Mouse (Mus musculus) forebrain, embryonic 13.5 days (tissue): ENCODE data around the gene Cfap221. TPM values are rescaled to one million over a fixed set of nuclear protein-coding genes. Genes with fewer than 3 reads are reported as not detected.

Source experiments
- ATAC-seq: fragments of 200-750 bp; cut with Nextera tagmentation; 2 replicates; pipeline ENCODE4 v1.8.0; 2017
- H3K27ac ChIP-seq: fragments of 300-500 bp; sonication (generic); 2 replicates; pipeline ENCODE4 v1.5.1; 2015; ENCODE audit warnings: inconsistent platforms, mild to moderate bottlenecking, moderate library complexity
- H3K27me3 ChIP-seq: fragments of 300-500 bp; sonication (generic); 2 replicates; pipeline ENCODE4 v1.6.1; 2015; ENCODE audit warnings: mild to moderate bottlenecking, inconsistent platforms
- H3K36me3 ChIP-seq: fragments of 300-500 bp; sonication (generic); 2 replicates; pipeline ENCODE4 v1.6.1; 2015; ENCODE audit warnings: mild to moderate bottlenecking, inconsistent platforms; ENCODE audit not compliant: poor library complexity, severe bottlenecking
- H3K4me1 ChIP-seq: fragments of 300-500 bp; sonication (generic); 2 replicates; pipeline ENCODE4 v1.6.1; 2015; ENCODE audit warnings: inconsistent platforms
- H3K4me2 ChIP-seq: fragments of 300-500 bp; sonication (generic); 2 replicates; pipeline ENCODE4 v1.6.1; 2015; ENCODE audit warnings: inconsistent platforms, mild to moderate bottlenecking, moderate library complexity
- H3K4me3 ChIP-seq: fragments of 300-500 bp; sonication (generic); 2 replicates; pipeline ENCODE4 v1.5.1; 2015; ENCODE audit warnings: mild to moderate bottlenecking, inconsistent platforms
- H3K9ac ChIP-seq: fragments of 300-500 bp; sonication (generic); 2 replicates; pipeline ENCODE4 v1.6.1; 2015; ENCODE audit warnings: mild to moderate bottlenecking, inconsistent platforms
- H3K9me3 ChIP-seq: fragments of 300-500 bp; sonication (generic); replicated peaks from 2 replicates; pipeline ENCODE4 v1.6.1; 2016; ENCODE audit warnings: inconsistent platforms
- WGBS: fragments of 180-500 bp; shearing (Covaris S2); methylation state at CpG from one replicate; pipeline ENCODE4 v1.1.7; 2015; 5-methylcytosine and 5-hydroxymethylcytosine counted together
- polyA plus RNA-seq: library from polyadenylated mRNA; unstranded; fragments of >200 nt; fragmentation: Nextera tagmentation; extraction: Ambion mirVana; gene quantifications from 2 replicates; pipeline ENCODE4 v1.2.1, GENCODE M21; 2015

Cfap221 gene
- polyA plus RNA-seq, 1 experiment from 2014 or later, result not detected

GRCm38 (mm10) chr1:119929715-119930114 is 67.3 kb downstream of the Cfap221 start:
- Histone ChIP-seq H3K9ac (no peak overlapping the region), H3K4me3 (no peak overlapping the region), H3K27ac (no peak overlapping the region), H3K36me3 (no peaks in the 10 kb centered on the region), H3K9me3 (no peaks in the 10 kb centered on the region), H3K4me2 (no peak overlapping the region), H3K27me3 (no peaks in the 10 kb centered on the region), H3K4me1 (no peaks in the 10 kb centered on the region)
- ATAC-seq, result no peak
- WGBS, result 65% methylated on average over 1 of the region's 1 CpGs

- no peak overlapping the region for H3K4me3 ChIP-seq
- no peaks in the 10 kb centered on the region for H3K9me3 ChIP-seq
- no peaks in the 10 kb centered on the region for H3K27me3 ChIP-seq
- no peak overlapping the region for H3K4me2 ChIP-seq
- no peak overlapping the region for H3K9ac ChIP-seq
- no peak for ATAC-seq
- H3K27ac ChIP-seq, result no peak overlapping the region
- WGBS, result 54% methylated on average over 4 of the region's 4 CpGs
- no peaks in the 10 kb centered on the region for H3K4me1 ChIP-seq
- no peaks in the 10 kb centered on the region for H3K36me3 ChIP-seq
These were observed 77.7 kb downstream of the Cfap221 start for GRCm38 (mm10) chr1:119919299-119919698.

- Histone ChIP-seq H3K9me3 (no peaks in the 10 kb centered on the region), H3K4me2 (no peak overlapping the region), H3K27me3 (no peaks in the 10 kb centered on the region), H3K4me3 (no peak overlapping the region), H3K27ac (no peak overlapping the region), H3K9ac (no peak overlapping the region), H3K4me1 (peaks cover 7% of the 10 kb centered on the region), H3K36me3 (no peaks in the 10 kb centered on the region)
- ATAC-seq, result no peak
- 93% methylated on average over 5 of the region's 5 CpGs for WGBS
These were observed 80.1 kb downstream of the Cfap221 start for GRCm38 (mm10) chr1:119916823-119917371.

- H3K4me2 ChIP-seq, result peak within 1 kb of the TSS; percentile 60
- H3K9ac ChIP-seq, result peak within 1 kb of the TSS; percentile 70
- no peaks in the 10 kb centered on the region for H3K9me3 ChIP-seq
- peaks cover 26% of the 10 kb centered on the region for H3K36me3 ChIP-seq
- 11% methylated on average over 42 of the region's 42 CpGs for WGBS
- H3K27ac ChIP-seq, result no peak within 1 kb of the TSS
- ATAC-seq, result peak; percentile 96
- H3K4me3 ChIP-seq, result peak within 1 kb of the TSS; percentile 54
- no peaks in the 10 kb centered on the region for H3K27me3 ChIP-seq
- H3K4me1 ChIP-seq, result peaks cover 13% of the 10 kb centered on the region
These were observed 83.8 kb downstream of the Cfap221 start, which contains the start of gene Tmem177 for GRCm38 (mm10) chr1:119912953-119913814. Gene Tmem177 (minus strand): TSS chr1:119913208.

GRCm38 (mm10) chr1:119907206-119907748 is 89.8 kb downstream of the Cfap221 start:
- peaks cover 26% of the 10 kb centered on the region for H3K36me3 ChIP-seq
- H3K27me3 ChIP-seq, result no peaks in the 10 kb centered on the region
- WGBS, result 61% methylated on average over 2 of the region's 2 CpGs
- H3K4me3 ChIP-seq, result no peak overlapping the region
- no peaks in the 10 kb centered on the region for H3K9me3 ChIP-seq
- H3K4me1 ChIP-seq, result peaks cover 23% of the 10 kb centered on the region
- peak overlapping the region; percentile 45; the same call in 1 of the 2 replicates for H3K27ac ChIP-seq
- H3K9ac ChIP-seq, result no peak overlapping the region
- ATAC-seq, result no peak
- no peak overlapping the region for H3K4me2 ChIP-seq

GRCm38 (mm10) chr1:119903231-119903620 is 93.8 kb downstream of the Cfap221 start:
- ATAC-seq, result no peak
- no peak overlapping the region for H3K4me2 ChIP-seq
- no peak overlapping the region for H3K9ac ChIP-seq
- H3K27me3 ChIP-seq, result no peaks in the 10 kb centered on the region
- H3K4me1 ChIP-seq, result peaks cover 48% of the 10 kb centered on the region
- H3K9me3 ChIP-seq, result no peaks in the 10 kb centered on the region
- H3K36me3 ChIP-seq, result no peaks in the 10 kb centered on the region
- no peak overlapping the region for H3K4me3 ChIP-seq
- WGBS, result 77% methylated on average over 6 of the region's 6 CpGs
- peak overlapping the region; percentile 84 for H3K27ac ChIP-seq

- no peak overlapping the region for H3K9ac ChIP-seq
- H3K27ac ChIP-seq, result peak overlapping the region; percentile 84
- H3K36me3 ChIP-seq, result no peaks in the 10 kb centered on the region
- ATAC-seq, result peak; percentile 81
- peaks cover 48% of the 10 kb centered on the region for H3K4me1 ChIP-seq
- no peak overlapping the region for H3K4me2 ChIP-seq
- H3K4me3 ChIP-seq, result no peak overlapping the region
- no peaks in the 10 kb centered on the region for H3K27me3 ChIP-seq
- WGBS, result 45% methylated on average over 8 of the region's 8 CpGs
- H3K9me3 ChIP-seq, result no peaks in the 10 kb centered on the region
These were observed 94.3 kb downstream of the Cfap221 start for GRCm38 (mm10) chr1:119902551-119903230.

- WGBS, result 68% methylated on average over 11 of the region's 11 CpGs
- Histone ChIP-seq H3K9me3 (no peaks in the 10 kb centered on the region), H3K4me1 (peaks cover 59% of the 10 kb centered on the region), H3K4me3 (no peak overlapping the region), H3K9ac (no peak overlapping the region), H3K36me3 (no peaks in the 10 kb centered on the region), H3K27me3 (no peaks in the 10 kb centered on the region), H3K27ac (peak overlapping the region; percentile 84), H3K4me2 (no peak overlapping the region)
- peak; percentile 92 for ATAC-seq
These were observed 97.6 kb downstream of the Cfap221 start for GRCm38 (mm10) chr1:119899195-119900123.

GRCm38 (mm10) chr1:119894936-119895335 is 102.1 kb downstream of the Cfap221 start:
- peak; percentile 16; the same call in 1 of the 2 replicates for ATAC-seq
- H3K27ac ChIP-seq, result no peak overlapping the region

GRCm38 (mm10) chr1:119893600-119893999 is 103.4 kb downstream of the Cfap221 start:
- Histone ChIP-seq H3K9ac (no peak overlapping the region), H3K27ac (no peak overlapping the region), H3K4me2 (no peak overlapping the region), H3K27me3 (no peaks in the 10 kb centered on the region), H3K9me3 (no peaks in the 10 kb centered on the region), H3K36me3 (no peaks in the 10 kb centered on the region), H3K4me3 (no peak overlapping the region), H3K4me1 (peaks cover 12% of the 10 kb centered on the region; the same call in 1 of the 2 replicates)
- no peak for ATAC-seq
- WGBS, result 80% methylated on average over 3 of the region's 3 CpGs

More at GRCm38 (mm10) chr1:119894936-119895335, 102.1 kb downstream of the Cfap221 start:
- Histone ChIP-seq H3K4me2 (no peak overlapping the region), H3K9ac (no peak overlapping the region), H3K4me3 (no peak overlapping the region), H3K36me3 (no peaks in the 10 kb centered on the region), H3K4me1 (peaks cover 23% of the 10 kb centered on the region), H3K27me3 (no peaks in the 10 kb centered on the region), H3K9me3 (no peaks in the 10 kb centered on the region)
- 41% methylated on average over 6 of the region's 6 CpGs for WGBS

- no peaks in the 10 kb centered on the region for H3K27me3 ChIP-seq
- no peak overlapping the region for H3K9ac ChIP-seq
- H3K27ac ChIP-seq, result no peak overlapping the region
- no peaks in the 10 kb centered on the region for H3K36me3 ChIP-seq
- H3K4me1 ChIP-seq, result peaks cover 12% of the 10 kb centered on the region; the same call in 1 of the 2 replicates
- H3K4me2 ChIP-seq, result no peak overlapping the region
- 79% methylated on average over 6 of the region's 6 CpGs for WGBS
- no peak for ATAC-seq
- H3K4me3 ChIP-seq, result no peak overlapping the region
- H3K9me3 ChIP-seq, result no peaks in the 10 kb centered on the region
These were observed 104.1 kb downstream of the Cfap221 start for GRCm38 (mm10) chr1:119892933-119893332.
